Comparison of ENCODE assay signal across 8 mouse cellular contexts in the genomic region with DNA sequence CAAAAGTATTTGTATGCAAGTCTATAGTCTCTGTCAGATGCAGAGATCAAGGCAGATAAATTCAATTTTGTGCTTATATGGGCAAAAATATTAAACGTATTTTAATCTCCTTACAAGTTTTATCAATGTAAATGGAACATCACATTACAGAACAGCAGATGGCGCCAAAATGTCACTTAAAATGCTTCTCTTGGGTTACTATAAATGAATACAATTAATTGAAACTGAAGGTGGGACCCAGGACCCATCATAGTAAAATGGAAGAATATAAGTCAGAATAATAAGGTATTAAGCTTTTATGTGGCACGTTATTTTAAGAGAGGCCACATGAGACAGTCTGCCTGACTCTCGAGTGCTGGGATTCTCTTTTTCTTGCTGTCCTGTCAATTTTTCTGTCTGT. TPM values are rescaled to one million over a fixed set of nuclear protein-coding genes. Genes with fewer than 3 reads are reported as not detected.
DNase-seq lines count a peak whose midpoint lies in the region; ATAC-seq and TF ChIP-seq lines count a peak whose summit lies in the region.

No protein-coding gene starts in this region.

- DNase-seq in cerebellum, adult 11 months = peak; percentile 27
- no peak for DNase-seq in cerebellum, adult 11-12 months
- peak; percentile 84 for DNase-seq in limb, embryonic 14.5 days (ENCODE audit: low spot score)
- no peak for DNase-seq in limb, embryonic 10.5 days (ENCODE audit: low spot score)
- peak; percentile 64 for DNase-seq in T-cell, adult 2 months (ENCODE audit: low spot score)
- DNase-seq in embryonic facial prominence, embryonic 14.5 days (ENCODE audit: low spot score) = peak; percentile 83
- DNase-seq in left cerebral cortex, postnatal 25 days (ENCODE audit: low spot score in 2 of 2) = peak; percentile 63 to 65
- DNase-seq in spleen, postnatal 36 days (ENCODE audit: low spot score in 2 of 2) = peak; percentile 33 to 64

- H3K9ac ChIP-seq in limb, embryonic 14.5 days (ENCODE audit: low read depth, low read length, severe bottlenecking) = no peak overlapping the region
- H3K9ac ChIP-seq in embryonic facial prominence, embryonic 14.5 days (ENCODE audit: low read depth, low read length) = no peak overlapping the region

- no peaks in the 10 kb centered on the region for H3K9me3 ChIP-seq in limb, embryonic 14.5 days (ENCODE audit: control insufficient read depth, low read length)
- H3K9me3 ChIP-seq in limb, embryonic 10.5 days (replicated peaks) = no peaks in the 10 kb centered on the region
- H3K9me3 ChIP-seq in embryonic facial prominence, embryonic 14.5 days (ENCODE audit: control insufficient read depth, low read length) = no peaks in the 10 kb centered on the region

- no peaks in the 10 kb centered on the region for H3K27me3 ChIP-seq in limb, embryonic 14.5 days (ENCODE audit: control insufficient read depth, insufficient read depth, low read length)
- no peaks in the 10 kb centered on the region for H3K27me3 ChIP-seq in limb, embryonic 10.5 days (ENCODE audit: low read depth, poor library complexity, severe bottlenecking)
- no peaks in the 10 kb centered on the region for H3K27me3 ChIP-seq in embryonic facial prominence, embryonic 14.5 days (replicated peaks; ENCODE audit: control insufficient read depth, insufficient read depth, low read length)

- 45% methylated on average over 4 of the region's 4 CpGs for WGBS in limb, embryonic 14.5 days
- 64% methylated on average over 4 of the region's 4 CpGs for WGBS in limb, embryonic 10.5 days
- 42% methylated on average over 4 of the region's 4 CpGs for WGBS in embryonic facial prominence, embryonic 14.5 days

- H3K4me1 ChIP-seq in limb, embryonic 14.5 days (ENCODE audit: control insufficient read depth, insufficient read depth, low read length) = 0 out of 2 replicates have a peak, but pooled peaks cover 5% of the 10 kb centered on the region
- no peaks in the 10 kb centered on the region for H3K4me1 ChIP-seq in limb, embryonic 10.5 days
- no peaks in the 10 kb centered on the region for H3K4me1 ChIP-seq in embryonic facial prominence, embryonic 14.5 days (ENCODE audit: control insufficient read depth, insufficient read depth, low read length)

- no peak overlapping the region for H3K4me2 ChIP-seq in limb, embryonic 14.5 days (replicated peaks; ENCODE audit: low read depth, low read length, severe bottlenecking)
- no peak overlapping the region for H3K4me2 ChIP-seq in embryonic facial prominence, embryonic 14.5 days (ENCODE audit: low read depth, low read length)

- H3K4me3 ChIP-seq in limb, embryonic 14.5 days (replicated peaks; ENCODE audit: low read length) = no peak overlapping the region
- H3K4me3 ChIP-seq in limb, embryonic 10.5 days = no peak overlapping the region
- no peak overlapping the region for H3K4me3 ChIP-seq in embryonic facial prominence, embryonic 14.5 days (ENCODE audit: low read depth, low read length)

- intact Hi-C loops in left cerebral cortex, postnatal 25 days (cut with DNase I) = loop anchor here (1.0 kb wide), 1 partner anchor 226 kb away; no protein-coding TSS in a partner anchor

- no peak for TF ChIP-seq POLR2A in limb, embryonic 14.5 days (IDR thresholded peaks at IDR 0.05; ENCODE audit: borderline replicate concordance, extremely low read depth, insufficient read depth, insufficient read length)

- H3K36me3 ChIP-seq in limb, embryonic 14.5 days (ENCODE audit: control insufficient read depth, insufficient read depth, low read length) = no peaks in the 10 kb centered on the region
- no peaks in the 10 kb centered on the region for H3K36me3 ChIP-seq in limb, embryonic 10.5 days
- no peaks in the 10 kb centered on the region for H3K36me3 ChIP-seq in embryonic facial prominence, embryonic 14.5 days (ENCODE audit: control insufficient read depth, insufficient read depth, low read length)

- no peak for ATAC-seq in limb, embryonic 14.5 days (ENCODE audit: low FRiP score, low read depth)
- no peak for ATAC-seq in embryonic facial prominence, embryonic 14.5 days (ENCODE audit: low read depth)

- H3K27ac ChIP-seq in limb, embryonic 14.5 days (replicated peaks; ENCODE audit: low read depth, low read length) = no peak overlapping the region
- H3K27ac ChIP-seq in limb, embryonic 10.5 days = no peak overlapping the region
- H3K27ac ChIP-seq in embryonic facial prominence, embryonic 14.5 days (replicated peaks; ENCODE audit: low read depth, low read length) = no peak overlapping the region

RNA-seq across cellular contexts. Expression of gene Fbxo11, which starts 39.9 kb away (rescaled TPM):
- 50.9 and 63.0 TPM in 2 replicates for polyA plus RNA-seq in limb, embryonic 14.5 days (2012; rRNA removed)
- 29.5 and 34.1 TPM in 2 replicates for polyA plus RNA-seq in limb, embryonic 14.5 days (2014; fragmentation: Nextera tagmentation; extraction: Ambion mirVana)
- polyA plus RNA-seq in limb, embryonic 10.5 days (2016; fragmentation: Nextera tagmentation; extraction: Ambion mirVana) = 15.5 and 18.0 TPM in 2 replicates
- polyA plus RNA-seq in embryonic facial prominence, embryonic 14.5 days (2014; fragmentation: Nextera tagmentation; extraction: Ambion mirVana) = 25.0 and 25.2 TPM in 2 replicates
- 100 to 1,000 TPM; 118 to 119 TPM for total RNA-seq in left cerebral cortex, postnatal 25 days (2021)

RNA-seq across cellular contexts. Expression of gene Msh6, which starts 50.4 kb away (rescaled TPM):
- polyA plus RNA-seq in limb, embryonic 14.5 days (2012; rRNA removed) = 18.0 and 24.5 TPM in 2 replicates
- polyA plus RNA-seq in limb, embryonic 14.5 days (2014; fragmentation: Nextera tagmentation; extraction: Ambion mirVana) = 45.4 and 49.3 TPM in 2 replicates
- polyA plus RNA-seq in limb, embryonic 10.5 days (2016; fragmentation: Nextera tagmentation; extraction: Ambion mirVana) = 93.6 and 104 TPM in 2 replicates
- 38.5 and 45.4 TPM in 2 replicates for polyA plus RNA-seq in embryonic facial prominence, embryonic 14.5 days (2014; fragmentation: Nextera tagmentation; extraction: Ambion mirVana)
- 10 to 100 TPM; 12.9 to 14.4 TPM for total RNA-seq in left cerebral cortex, postnatal 25 days (2021)

Comparison
In these comparisons a context has a peak if more than half of its experiments do, and no peak if none do; other contexts are left out.
1. DNase-seq: peak in cerebellum, adult 11 months (single experiment), limb, embryonic 14.5 days (single experiment), T-cell, adult 2 months (single experiment), embryonic facial prominence, embryonic 14.5 days (single experiment), left cerebral cortex, postnatal 25 days (2 of 2) and spleen, postnatal 36 days (2 of 2); none in cerebellum, adult 11-12 months (single experiment) and limb, embryonic 10.5 days (single experiment).